Mouse (Mus musculus) cerebellum, adult 2 months (tissue): ENCODE measurements at regions not wholly inside any gene's neighbourhood (a gene's known extent, or its start where the extent isn't known, plus 50 kb on each side); places are given as distances from the start of the nearest gene placed in this dataset.

Experiments
- CTCF ChIP-seq: fragments of 200-500 bp; IDR thresholded peaks from 2 replicates; pipeline ENCODE4 v1.5.1; 2011; ENCODE audit warnings: low read depth, mild to moderate bottlenecking, control low read depth, low read length, moderate library complexity, borderline replicate concordance; ENCODE audit not compliant: insufficient read depth
- POLR2A ChIP-seq: fragments of 200-500 bp; IDR thresholded peaks from 2 replicates; pipeline ENCODE4 v1.6.1; 2011; ENCODE audit warnings: low read length, control low read depth, borderline replicate concordance; ENCODE audit not compliant: insufficient read depth

GRCm38 (mm10) chr14:74527246-74527645, 113.4 kb upstream of the Htr2a start:
- no peak for TF ChIP-seq CTCF
- TF ChIP-seq POLR2A: no peak
